Mouse (Mus musculus) lung, adult 2 months (tissue): ENCODE measurements around the gene Gpc4.

ENCODE experiments used
- CTCF ChIP-seq: fragments of 200-500 bp; IDR thresholded peaks from 2 replicates; pipeline ENCODE4 v1.5.1; 2011; ENCODE audit warnings: mild to moderate bottlenecking, low read length, control low read depth; ENCODE audit not compliant: insufficient read depth
- POLR2A ChIP-seq: fragments of 200-500 bp; IDR thresholded peaks from 2 replicates; pipeline ENCODE4 v1.6.1; 2011; ENCODE audit warnings: low read depth, mild to moderate bottlenecking, control low read depth, low read length, borderline replicate concordance; ENCODE audit errors: extremely low read depth

DNA sequence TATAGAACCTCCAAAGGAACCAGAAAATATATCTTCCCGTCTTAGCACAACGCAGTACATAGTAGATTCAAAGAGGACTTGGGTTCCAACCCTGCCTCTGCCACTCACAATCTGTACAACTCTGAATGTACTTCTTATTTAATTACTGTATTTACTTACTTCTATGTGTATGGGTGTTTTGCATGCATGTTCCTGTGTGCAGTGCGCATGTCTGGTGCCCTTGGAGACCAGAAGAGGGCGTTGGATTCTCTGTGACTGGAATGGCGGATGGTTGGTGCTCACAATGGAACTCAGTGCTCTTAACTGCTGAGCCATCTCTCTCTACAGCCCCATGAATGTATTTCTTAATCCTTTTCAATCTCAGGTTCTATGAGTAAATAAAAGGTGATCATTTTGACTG is 5.4 kb downstream of the Gpc4 start:
- TF ChIP-seq CTCF (no peak), POLR2A (no peak)
